Mouse (Mus musculus) Muller cell, postnatal 12 days (primary cell): ENCODE measurements at regions not wholly inside any gene's neighbourhood (a gene's known extent, or its start where the extent isn't known, plus 50 kb on each side); places are given as distances from the start of the nearest gene placed in this dataset.

Source experiments
- DNase-seq: peaks from one replicate; pipeline ENCODE4 v3.0.0-alpha.2; 2015; ENCODE audit errors: inconsistent ontology term

- peak; percentile 51 for DNase-seq
Measured at GRCm38 (mm10) chr8:84336376-84336775, 51.9 kb upstream of the Cacna1a start.

GRCm38 (mm10) chr8:84334333-84334732 lies 53.9 kb upstream of the Cacna1a start:
- DNase-seq: no peak

GRCm38 (mm10) chr8:84331562-84331961 lies 56.7 kb upstream of the Cacna1a start:
- DNase-seq: no peak

GRCm38 (mm10) chr8:84329535-84329934 lies 58.7 kb upstream of the Cacna1a start:
- no peak for DNase-seq

GRCm38 (mm10) chr8:84322761-84323160 lies 52.6 kb upstream of the Ccdc130 start:
- no peak for DNase-seq

- DNase-seq: no peak
Measured at GRCm38 (mm10) chr8:84321841-84322240, 51.7 kb upstream of the Ccdc130 start.
